Comparison of ENCODE assay signal across 12 mouse cellular contexts in the genomic region with DNA sequence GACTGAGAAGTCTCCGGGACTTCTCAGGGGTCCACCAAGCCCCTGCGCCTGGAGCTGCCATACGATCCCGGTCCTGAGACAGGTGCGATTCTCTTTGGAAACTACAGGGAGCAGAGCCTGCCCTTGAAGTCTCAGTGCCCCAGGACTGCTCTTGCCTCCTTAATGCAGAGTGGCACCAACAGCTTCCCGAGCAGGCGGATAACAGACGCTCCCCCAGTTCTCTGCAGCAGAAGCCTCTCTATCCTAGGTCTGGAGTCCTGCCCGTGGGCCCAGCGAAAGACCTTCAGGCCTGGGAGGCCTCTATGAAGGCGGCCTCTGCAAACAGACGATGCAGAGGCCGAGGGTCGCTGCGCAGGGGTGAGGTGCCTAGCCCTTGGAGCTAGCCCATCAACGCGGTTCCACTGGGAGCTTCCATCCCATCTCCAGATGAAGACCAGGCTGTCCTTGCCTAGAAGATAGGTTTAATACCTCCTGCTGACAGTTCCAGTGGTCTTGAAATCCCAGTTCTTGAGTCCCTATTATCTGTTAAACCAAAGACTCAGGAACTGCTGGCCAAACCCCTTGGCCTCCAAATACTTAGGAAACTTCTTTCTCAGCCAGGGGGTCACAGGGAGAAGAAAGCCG. TPM values are rescaled to one million over a fixed set of nuclear protein-coding genes. Genes with fewer than 3 reads are reported as not detected.
DNase-seq lines count a peak whose midpoint lies in the region; ATAC-seq lines count a peak whose summit lies in the region.
"Had no signal": no experiment of that assay in that cellular context is flagged by ENCODE, and none has a peak within 500 bp of the region (broad histone marks: within the 10 kb centered on the region; RNA-seq: fewer than 3 reads in every experiment).

No protein-coding gene starts in this region.

- peaks cover 97% of the 10 kb centered on the region for H3K27me3 ChIP-seq in heart, embryonic 10.5 days (ENCODE audit: insufficient read depth, poor library complexity, severe bottlenecking)
- peaks cover 88% of the 10 kb centered on the region for H3K27me3 ChIP-seq in neural tube, embryonic 11.5 days (ENCODE audit: control insufficient read depth, insufficient read depth, low read length)
- peaks cover 92% of the 10 kb centered on the region for H3K27me3 ChIP-seq in hindbrain, embryonic 13.5 days
- H3K27me3 ChIP-seq in intestine, embryonic 16.5 days (replicated peaks; ENCODE audit: control insufficient read depth, insufficient read depth, low read length): peaks cover 74% of the 10 kb centered on the region

- WGBS in heart, embryonic 10.5 days: 3% methylated on average over 18 of the region's 18 CpGs
- WGBS in neural tube, embryonic 11.5 days: under 1% methylated on average over 18 of the region's 18 CpGs
- 1% methylated on average over 18 of the region's 18 CpGs for WGBS in hindbrain, embryonic 13.5 days
- WGBS in intestine, embryonic 16.5 days: 3% methylated on average over 18 of the region's 18 CpGs

- no peaks in the 10 kb centered on the region for H3K9me3 ChIP-seq in heart, embryonic 10.5 days
- no peaks in the 10 kb centered on the region for H3K9me3 ChIP-seq in neural tube, embryonic 11.5 days (ENCODE audit: control insufficient read depth, low read length)
- H3K9me3 ChIP-seq in hindbrain, embryonic 13.5 days: no peaks in the 10 kb centered on the region
- H3K9me3 ChIP-seq in intestine, embryonic 16.5 days (ENCODE audit: control insufficient read depth, low read length): no peaks in the 10 kb centered on the region

- H3K27ac ChIP-seq in heart, embryonic 10.5 days: no peak overlapping the region
- no peak overlapping the region for H3K27ac ChIP-seq in neural tube, embryonic 11.5 days (ENCODE audit: low read depth, low read length)
- no peak overlapping the region for H3K27ac ChIP-seq in hindbrain, embryonic 13.5 days
- H3K27ac ChIP-seq in intestine, embryonic 16.5 days (ENCODE audit: low read length): no peak overlapping the region
- H3K27ac ChIP-seq: liver, embryonic 14.5 days had no signal

- peak overlapping the region; percentile 22; the same call in 1 of the 2 replicates for H3K9ac ChIP-seq in neural tube, embryonic 11.5 days (ENCODE audit: low read length)
- H3K9ac ChIP-seq in hindbrain, embryonic 13.5 days: no peak overlapping the region; the same call in 1 of the 2 replicates
- no peak overlapping the region for H3K9ac ChIP-seq in intestine, embryonic 16.5 days (ENCODE audit: low read depth, low read length)
- H3K9ac ChIP-seq: liver, embryonic 14.5 days had no signal

- intact Hi-C loops in heart, postnatal 36 days (cut with DNase I): loop anchor here (5.0 kb wide), 1 partner anchor 98 kb away; a partner anchor contains a TSS

- ATAC-seq in neural tube, embryonic 11.5 days (ENCODE audit: insufficient read depth, low FRiP score, low TSS enrichment): no peak
- no peak for ATAC-seq in hindbrain, embryonic 13.5 days (ENCODE audit: low FRiP score)
- ATAC-seq in cerebellum, adult (ENCODE audit: insufficient number of reproducible peaks, low FRiP score, low TSS enrichment): no peak
- no peak for ATAC-seq in intestine, embryonic 16.5 days
- ATAC-seq: inflammation-experienced regulatory T-cells, adult 6 months had no signal

- no peak for DNase-seq in heart, embryonic 10.5 days (ENCODE audit: low spot score)
- DNase-seq in heart, postnatal 36 days: no peak
- no peak for DNase-seq in neural tube, embryonic 11.5 days (ENCODE audit: low spot score)
- no peak for DNase-seq in neural tube, embryonic 10.5 days (ENCODE audit: extremely low spot score, low spot score)
- DNase-seq in ovary, postnatal 14 days (ENCODE audit: low spot score): no peak
- DNase-seq: cerebellum, adult 8-10 months; right cerebral cortex, postnatal 25 days had no signal

- peak overlapping the region; percentile 39 for H3K4me3 ChIP-seq in heart, embryonic 10.5 days
- peak overlapping the region; percentile 26 for H3K4me3 ChIP-seq in neural tube, embryonic 11.5 days (ENCODE audit: low read depth, low read length)
- H3K4me3 ChIP-seq in hindbrain, embryonic 13.5 days: peak overlapping the region; percentile 16
- H3K4me3 ChIP-seq in intestine, embryonic 16.5 days (ENCODE audit: low read length): no peak overlapping the region

- peaks cover 30% of the 10 kb centered on the region for H3K4me1 ChIP-seq in heart, embryonic 10.5 days
- H3K4me1 ChIP-seq in neural tube, embryonic 11.5 days (ENCODE audit: control insufficient read depth, insufficient read depth, low read length): peaks cover 8% of the 10 kb centered on the region
- H3K4me1 ChIP-seq in hindbrain, embryonic 13.5 days (replicated peaks): peaks cover 10% of the 10 kb centered on the region
- peaks cover 7% of the 10 kb centered on the region; the same call in 1 of the 2 replicates for H3K4me1 ChIP-seq in intestine, embryonic 16.5 days (ENCODE audit: control insufficient read depth, insufficient read depth, low read length)

- H3K36me3 ChIP-seq in heart, embryonic 10.5 days: no peaks in the 10 kb centered on the region
- H3K36me3 ChIP-seq in neural tube, embryonic 11.5 days (ENCODE audit: control insufficient read depth, insufficient read depth, low read length): no peaks in the 10 kb centered on the region
- no peaks in the 10 kb centered on the region for H3K36me3 ChIP-seq in hindbrain, embryonic 13.5 days
- no peaks in the 10 kb centered on the region for H3K36me3 ChIP-seq in intestine, embryonic 16.5 days (ENCODE audit: control insufficient read depth, insufficient read depth, low read length)

- peak overlapping the region; percentile 35 for H3K4me2 ChIP-seq in neural tube, embryonic 11.5 days (ENCODE audit: low read depth)
- peak overlapping the region; percentile 21; the same call in 1 of the 2 replicates for H3K4me2 ChIP-seq in hindbrain, embryonic 13.5 days
- no peak overlapping the region for H3K4me2 ChIP-seq in intestine, embryonic 16.5 days (ENCODE audit: low read depth, low read length)

RNA-seq across cellular contexts. Expression of a gene that starts 13.6 kb away (rescaled TPM):
- polyA plus RNA-seq in heart, embryonic 10.5 days (2016; fragmentation: Nextera tagmentation; extraction: Ambion mirVana): 2.5 and 5.4 TPM in 2 replicates
- total RNA-seq in heart, postnatal 36 days (2021): 1 to 10 TPM in 1 of 2 experiments, under 1 TPM in 1; 0.89 to 1.3 TPM
- polyA plus RNA-seq in neural tube, embryonic 11.5 days (2014; fragmentation: Nextera tagmentation; extraction: Ambion mirVana): 32.7 and 34.9 TPM in 2 replicates
- polyA plus RNA-seq in hindbrain, embryonic 13.5 days (2015; fragmentation: Nextera tagmentation; extraction: Ambion mirVana): 2.6 and 5.7 TPM in 2 replicates
- not detected in 2 replicates for polyA plus RNA-seq in intestine, embryonic 16.5 days (2015; fragmentation: Nextera tagmentation; extraction: Ambion mirVana)
- polyA plus RNA-seq: inflammation-experienced regulatory T-cells, adult 6 months had no signal
